Mouse (Mus musculus) brain, adult 10 weeks (tissue): Measurements from ENCODE around the gene Otoa. TPM values are rescaled to one million over a fixed set of nuclear protein-coding genes. Genes with fewer than 3 reads are reported as not detected.

Source experiments
- polyA plus RNA-seq: library from polyadenylated mRNA; stranded (reverse); fragments of 350-450 nt; fragmentation: Illumina TruSeq; extraction: RNeasy Lipid Tissue Mini Kit (QIAGEN cat#74804); gene quantifications from one replicate; pipeline ENCODE4 v1.2.3, GENCODE M21; 2015; ENCODE audit warnings: low read depth, low replicate concordance

Otoa gene
- polyA plus RNA-seq, result not detected

GRCm38 (mm10) chr7:121081350-121081749 lies at the start of gene Otoa:
TSS of gene Otoa (plus strand) at chr7:121081650.

DNA sequence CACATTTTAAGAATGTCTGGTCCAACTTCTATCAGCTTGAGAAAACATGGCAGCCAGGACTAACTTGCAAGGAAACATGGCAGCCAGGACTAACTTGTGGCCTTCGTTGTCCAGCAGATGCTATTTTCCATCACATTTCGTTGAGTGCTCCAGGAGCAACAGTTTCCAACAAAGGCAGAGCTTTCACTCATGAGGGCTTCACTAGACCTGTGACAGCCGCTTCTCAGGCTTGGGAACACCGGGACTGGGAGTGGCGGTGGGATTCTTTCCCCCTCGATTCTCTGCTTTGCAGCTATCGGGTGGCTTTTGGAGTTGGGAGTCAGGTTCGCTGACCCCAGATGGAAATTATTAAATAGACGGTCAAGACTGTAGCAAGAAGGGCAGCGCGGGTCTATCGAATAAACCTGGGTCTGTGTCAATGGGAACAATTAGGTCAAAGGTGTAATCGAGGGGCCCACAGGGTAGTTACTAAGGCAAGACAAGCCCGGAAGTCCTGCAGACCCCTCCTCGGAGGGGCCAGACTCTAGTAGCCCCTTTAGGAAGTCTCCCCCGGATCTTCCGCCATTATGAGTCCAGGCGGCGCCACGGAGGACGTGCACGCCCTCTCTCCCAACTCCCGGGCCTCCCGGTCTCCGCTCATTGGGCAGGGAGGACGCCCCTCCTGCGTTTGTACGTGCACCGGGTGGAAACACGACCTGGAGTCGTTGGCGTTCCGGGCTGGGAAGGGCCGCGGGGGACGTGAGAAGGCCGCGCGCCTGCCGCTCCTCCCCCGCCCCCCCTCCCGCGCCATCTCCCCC lies 47.4 kb upstream of the Otoa start, which contains the start of gene Mettl9:
TSS of gene Mettl9 (plus strand) at position 590 of the 797 bp plus-strand sequence.

GRCm38 (mm10) chr7:121074281-121074680 lies 7.2 kb upstream of the Otoa start, which contains the start of gene Igsf6:
TSS of gene Igsf6 (minus strand) at chr7:121074572.

Other genes with a start within 250 kb of the Otoa start
- 19.3 TPM for gene Eef2k, start 238.8 kb upstream of the Otoa start, polyA plus RNA-seq
- 22.1 TPM for gene Polr3e, start 163.9 kb upstream of the Otoa start, polyA plus RNA-seq
- 21.2 TPM for gene Cdr2, start 99.3 kb upstream of the Otoa start, polyA plus RNA-seq
- 0.59 TPM for gene Mfsd13b, start 99.1 kb upstream of the Otoa start, polyA plus RNA-seq
- 85.7 TPM for gene Mettl9, start 47.2 kb upstream of the Otoa start, polyA plus RNA-seq
- 1.0 TPM for gene Igsf6, start 7.1 kb upstream of the Otoa start, polyA plus RNA-seq